Mouse (Mus musculus) small intestine, adult 10 weeks (tissue): ENCODE measurements around the gene Ano9. TPM values are rescaled to one million over a fixed set of nuclear protein-coding genes. Genes with fewer than 3 reads are reported as not detected.

Experiments used
- polyA plus RNA-seq: library from polyadenylated mRNA; stranded (reverse); fragments of 350-450 nt; fragmentation: Illumina TruSeq; extraction: RNeasy Lipid Tissue Mini Kit (QIAGEN cat#74804); gene quantifications from one replicate; pipeline ENCODE4 v1.2.3, GENCODE M21; 2014; ENCODE audit warnings: low replicate concordance

The Ano9 gene
- polyA plus RNA-seq = 145 TPM

DNA sequence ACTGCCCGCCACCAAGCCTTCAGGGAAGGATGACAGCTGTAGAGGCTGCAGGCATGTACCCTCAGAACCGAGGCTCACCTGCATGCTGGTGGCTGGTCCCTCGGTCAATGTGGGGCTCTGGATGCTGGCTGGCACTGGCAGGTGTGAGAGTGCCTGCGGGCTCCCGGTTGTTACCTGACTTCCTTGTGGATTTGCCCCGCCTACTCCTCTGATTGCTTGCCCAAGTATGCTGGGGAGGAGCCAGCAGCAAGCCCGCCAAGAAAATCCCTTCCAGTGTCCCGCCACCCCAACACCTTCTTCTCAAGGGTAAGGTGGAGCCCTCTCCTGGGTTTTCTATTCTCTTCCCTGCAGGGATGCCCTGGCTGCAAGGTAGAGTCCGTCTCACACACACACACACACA is at the start of gene Ano9:
Gene Ano9 (minus strand): TSS at position 171 of the 400 bp plus-strand sequence.

DNA sequence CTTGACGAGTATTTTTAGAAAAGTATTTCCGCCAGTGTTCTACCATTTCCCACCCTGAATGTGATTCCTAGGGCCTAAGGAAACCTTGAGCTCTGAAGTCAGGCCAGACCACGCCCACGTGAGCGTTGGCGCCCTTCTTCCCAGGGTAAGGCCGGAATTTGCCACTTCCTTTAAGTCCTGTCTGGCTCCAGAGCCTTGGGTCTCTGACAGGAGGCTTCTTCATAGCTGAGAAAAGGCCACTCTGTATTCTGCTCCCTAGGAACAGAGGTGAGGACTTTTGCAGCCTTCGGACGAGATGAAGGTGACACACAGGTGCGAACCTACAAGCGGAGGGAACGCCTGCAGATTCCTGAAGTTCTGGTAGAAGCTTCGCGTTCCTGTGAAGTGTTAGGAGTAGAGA is 4.6 kb upstream of the Ano9 start, which contains the start of gene Ptdss2:
Gene Ptdss2 (plus strand): TSS at position 138 of the 400 bp plus-strand sequence.

GRCm38 (mm10) chr7:141099911-141100691 is 17.5 kb downstream of the Ano9 start, which contains the start of gene Sigirr:
Gene Sigirr, minus strand, starts transcription at chr7:141100572.

GRCm38 (mm10) chr7:141077841-141078240 is 39.8 kb downstream of the Ano9 start, which contains the start of gene Pkp3:
Gene Pkp3, plus strand, starts transcription at chr7:141078218.

GRCm38 (mm10) chr7:141060426-141061242 is 57.0 kb downstream of the Ano9 start, which contains the start of gene B4galnt4:
Gene B4galnt4, plus strand, starts transcription at chr7:141061104.

Other genes starting within 250 kb of the Ano9 start
- gene Psmd13, start 235.8 kb downstream of the Ano9 start, polyA plus RNA-seq = 132 TPM
- 3.8 TPM for gene Sirt3, start 235.5 kb downstream of the Ano9 start, polyA plus RNA-seq
- not detected for gene Cox8b, start 217.4 kb downstream of the Ano9 start, polyA plus RNA-seq
- gene Nlrp6, start 196.9 kb downstream of the Ano9 start, polyA plus RNA-seq = 23.8 TPM
- gene Pgghg, start 176.4 kb downstream of the Ano9 start, polyA plus RNA-seq = 0.30 TPM
- not detected for gene Ifitm5, start 167.5 kb downstream of the Ano9 start, polyA plus RNA-seq
- not detected for gene Gm45717, start 161.9 kb downstream of the Ano9 start, polyA plus RNA-seq
- gene Ifitm2, start 161.8 kb downstream of the Ano9 start, polyA plus RNA-seq = 37.5 TPM
- 3.0 TPM for gene Ifitm1, start 150.6 kb downstream of the Ano9 start, polyA plus RNA-seq
- 4.3 TPM for gene Ifitm3, start 107.0 kb downstream of the Ano9 start, polyA plus RNA-seq
- gene Ifitm6, start 99.9 kb downstream of the Ano9 start, polyA plus RNA-seq = 5.2 TPM
- gene Gm17387, start 88.7 kb downstream of the Ano9 start, polyA plus RNA-seq = not detected
- 0.45 TPM for gene B4galnt4, start 56.7 kb downstream of the Ano9 start, polyA plus RNA-seq
- 0.74 TPM for gene Pkp3, start 39.6 kb downstream of the Ano9 start, polyA plus RNA-seq
- gene Sigirr, start 17.2 kb downstream of the Ano9 start, polyA plus RNA-seq = 1.6 TPM
- 11.3 TPM for gene Ptdss2, start 4.6 kb upstream of the Ano9 start, polyA plus RNA-seq
- 1.9 TPM for gene Rnh1, start 55.1 kb upstream of the Ano9 start, polyA plus RNA-seq
- gene Hras, start 76.2 kb upstream of the Ano9 start, polyA plus RNA-seq = 2.0 TPM
- 0.56 TPM for gene Lrrc56, start 76.4 kb upstream of the Ano9 start, polyA plus RNA-seq
- gene Lmntd2, start 96.3 kb upstream of the Ano9 start, polyA plus RNA-seq = 0.59 TPM
- 8.4 TPM for gene Rassf7, start 98.1 kb upstream of the Ano9 start, polyA plus RNA-seq
- gene Phrf1, start 111.0 kb upstream of the Ano9 start, polyA plus RNA-seq = 8.6 TPM
- 97.9 TPM for gene Irf7, start 148.7 kb upstream of the Ano9 start, polyA plus RNA-seq
- gene Cdhr5, start 159.0 kb upstream of the Ano9 start, polyA plus RNA-seq = 150 TPM
- gene Sct, start 161.3 kb upstream of the Ano9 start, polyA plus RNA-seq = 1.2 TPM
- gene Drd4, start 174.2 kb upstream of the Ano9 start, polyA plus RNA-seq = not detected
- 0.85 TPM for gene Deaf1, start 209.9 kb upstream of the Ano9 start, polyA plus RNA-seq
- gene Tmem80, start 209.9 kb upstream of the Ano9 start, polyA plus RNA-seq = 16.0 TPM
- gene Eps8l2, start 221.1 kb upstream of the Ano9 start, polyA plus RNA-seq = 11.5 TPM